Mouse (Mus musculus): ENCODE measurements around the gene Ranbp10. TPM values are rescaled to one million over a fixed set of nuclear protein-coding genes. Genes with fewer than 3 reads are reported as not detected.
A peak's percentile ranks its signal among the peaks of the same experiment; 100 is the strongest.
"Not testable (repeated sequence)": the region's sequence is repeated elsewhere in the genome, so short reads cannot be mapped to it uniquely, and the experiment has no call there.

Gene Ranbp10
- polyA plus RNA-seq, 1 experiment, result 24.6 TPM

DNA sequence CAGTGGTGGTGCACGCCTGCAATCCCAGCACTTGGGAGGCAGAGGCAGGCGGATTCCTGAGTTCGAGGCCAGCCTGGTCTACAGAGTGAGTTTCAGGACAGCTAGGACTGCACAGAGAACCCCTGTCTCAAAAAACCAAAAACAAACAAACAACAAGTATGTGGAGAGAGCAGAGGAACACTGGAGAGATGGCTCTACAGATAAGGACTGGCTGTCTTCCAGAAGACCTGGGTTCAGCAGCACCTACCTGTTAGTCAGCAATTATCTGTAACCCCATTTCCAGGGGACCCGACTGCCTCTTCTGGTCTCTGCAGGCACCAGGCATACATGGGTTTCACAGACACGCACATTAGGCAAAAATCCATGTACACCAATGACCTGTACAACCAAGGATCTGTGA lies 12.1 kb upstream of the Ranbp10 start:
- TF ChIP-seq CTCF (IDR thresholded peaks at IDR 0.05; ENCODE audit: extremely low read depth, insufficient read depth, low read length) (no peak), POLR2A (IDR thresholded peaks at IDR 0.05; ENCODE audit: extremely low read depth, insufficient read depth, low read length) (no peak)
- Histone ChIP-seq H3K4me1 (ENCODE audit: control insufficient read depth, insufficient read depth, low read length) (no peaks in the 10 kb centered on the region), H3K27ac (ENCODE audit: insufficient read depth, low read length) (no peak overlapping the region), H3K4me3 (ENCODE audit: insufficient read depth, low read length) (no peak overlapping the region)

DNA sequence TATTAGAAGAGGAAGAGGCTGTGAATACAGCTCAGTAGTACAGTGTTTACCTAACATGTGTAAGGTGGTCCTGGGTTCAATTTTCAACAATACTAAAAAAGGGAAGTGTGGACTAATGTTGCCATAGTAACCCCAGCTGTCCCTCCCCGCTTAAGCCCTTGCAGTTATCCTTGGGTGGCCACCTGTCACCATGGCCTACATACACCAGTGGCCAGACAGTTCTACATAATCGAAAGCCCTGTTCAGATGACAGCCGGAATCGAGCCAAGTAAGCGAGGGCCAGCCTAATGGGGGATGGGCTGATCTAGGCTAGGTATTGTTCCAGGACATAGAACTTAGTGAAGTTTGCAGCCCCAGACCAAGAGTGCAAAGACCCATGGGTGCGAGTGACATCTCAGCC lies 9.8 kb upstream of the Ranbp10 start:
- TF ChIP-seq POLR2A (IDR thresholded peaks at IDR 0.05; ENCODE audit: extremely low read depth, insufficient read depth, low read length) (no peak), CTCF (IDR thresholded peaks at IDR 0.05; ENCODE audit: extremely low read depth, insufficient read depth, low read length) (no peak)
- Histone ChIP-seq H3K27ac (ENCODE audit: insufficient read depth, low read length) (no peak overlapping the region), H3K4me3 (ENCODE audit: insufficient read depth, low read length) (no peak overlapping the region), H3K4me1 (ENCODE audit: control insufficient read depth, insufficient read depth, low read length) (no peaks in the 10 kb centered on the region)

DNA sequence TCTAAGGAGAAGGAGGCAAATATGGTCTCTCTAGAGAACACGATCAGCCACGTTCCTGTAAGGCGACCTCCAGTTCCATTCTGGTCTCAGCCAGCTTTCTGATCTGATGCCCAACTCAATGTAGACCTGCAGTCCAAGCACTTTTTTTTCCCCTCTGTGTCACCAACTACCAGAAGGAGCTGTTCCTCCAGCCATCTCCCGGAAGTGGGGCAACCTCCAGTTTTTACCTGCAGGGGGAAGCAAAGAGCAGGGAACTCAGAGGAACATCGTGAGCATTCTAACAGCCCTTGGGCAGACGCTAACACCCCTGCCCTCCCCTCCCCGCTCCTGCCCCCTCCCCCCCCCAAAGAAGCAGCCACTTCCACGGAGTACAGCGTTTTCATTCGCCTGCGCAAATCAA lies 8.2 kb upstream of the Ranbp10 start:
- Histone ChIP-seq H3K27ac (ENCODE audit: insufficient read depth, low read length) (no peak overlapping the region), H3K4me3 (ENCODE audit: insufficient read depth, low read length) (no peak overlapping the region), H3K4me1 (ENCODE audit: control insufficient read depth, insufficient read depth, low read length) (no peaks in the 10 kb centered on the region)
- TF ChIP-seq CTCF (IDR thresholded peaks at IDR 0.05; ENCODE audit: extremely low read depth, insufficient read depth, low read length) (peak; percentile 57), POLR2A (IDR thresholded peaks at IDR 0.05; ENCODE audit: extremely low read depth, insufficient read depth, low read length) (no peak)

DNA sequence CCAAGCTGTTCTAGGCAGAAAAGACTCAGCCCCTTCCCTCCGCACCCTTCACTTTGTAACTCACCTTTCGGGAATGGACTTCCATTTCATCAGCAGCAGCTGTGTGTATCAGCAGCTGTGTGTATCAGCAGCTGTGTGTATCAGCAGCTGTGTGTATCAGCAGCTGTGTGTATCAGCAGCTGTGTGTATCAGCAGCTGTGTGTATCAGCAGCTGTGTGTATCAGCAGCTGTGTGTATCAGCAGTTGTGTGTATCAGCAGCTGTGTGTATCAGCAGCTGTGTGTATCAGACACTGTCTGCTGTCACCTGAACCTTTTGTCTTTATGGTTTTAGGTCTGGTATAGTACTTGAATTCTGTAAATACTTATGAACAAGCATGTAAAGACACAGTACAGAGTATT lies 6.6 kb upstream of the Ranbp10 start:
- not testable (repeated sequence) for H3K27ac ChIP-seq (ENCODE audit: insufficient read depth, low read length); H3K4me3 ChIP-seq (ENCODE audit: insufficient read depth, low read length); H3K4me1 ChIP-seq (ENCODE audit: control insufficient read depth, insufficient read depth, low read length)

DNA sequence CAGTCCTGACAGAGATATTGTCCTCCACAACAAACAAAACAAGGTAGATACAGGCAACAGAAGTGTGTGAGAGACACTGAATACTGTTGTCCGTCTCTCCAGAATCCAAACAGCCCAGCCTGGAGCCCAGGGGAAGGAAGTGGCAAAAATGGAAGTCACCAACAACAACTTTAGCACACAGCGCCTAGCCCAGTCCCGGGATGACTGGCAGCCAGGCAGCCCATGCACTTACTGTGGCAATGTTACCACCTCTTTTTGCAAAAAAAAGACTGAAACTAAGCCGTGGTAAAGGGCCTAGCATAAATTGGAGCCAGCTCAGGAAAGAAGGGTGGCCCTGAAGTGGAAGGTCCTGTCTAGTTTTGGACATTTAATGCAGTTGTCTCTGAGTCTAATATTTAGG lies 771 bp downstream of the Ranbp10 start:
- no peak overlapping the region for H3K27ac ChIP-seq (ENCODE audit: insufficient read depth, low read length)
- TF ChIP-seq POLR2A (IDR thresholded peaks at IDR 0.05; ENCODE audit: extremely low read depth, insufficient read depth, low read length) (no peak), CTCF (IDR thresholded peaks at IDR 0.05; ENCODE audit: extremely low read depth, insufficient read depth, low read length) (no peak)
- peaks cover 5% of the 10 kb centered on the region for H3K4me1 ChIP-seq (ENCODE audit: control insufficient read depth, insufficient read depth, low read length)
- peak overlapping the region; percentile 96 for H3K4me3 ChIP-seq (ENCODE audit: insufficient read depth, low read length)

DNA sequence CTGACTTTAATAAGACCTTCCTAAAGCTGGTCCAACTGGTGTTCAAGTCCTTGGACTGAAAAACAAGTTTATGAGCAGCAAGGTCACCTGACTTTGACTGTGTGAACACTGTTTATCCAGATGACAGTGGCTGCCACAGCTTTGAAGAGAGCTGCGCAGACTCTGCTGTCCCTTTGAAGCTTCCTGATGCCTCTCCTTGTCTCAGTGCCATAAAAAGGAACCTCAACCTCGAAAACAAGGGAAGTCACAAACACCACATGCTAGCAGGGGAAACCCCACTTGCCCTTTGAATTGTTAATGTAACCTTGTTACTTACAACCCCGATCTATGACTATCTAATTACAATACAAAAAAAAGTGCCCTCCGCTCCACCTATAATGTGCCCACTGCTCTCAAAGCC lies 1.6 kb downstream of the Ranbp10 start:
- H3K4me1 ChIP-seq (ENCODE audit: control insufficient read depth, insufficient read depth, low read length), result peaks cover 8% of the 10 kb centered on the region
- peak overlapping the region; percentile 96; the same call in 1 of the 2 replicates for H3K4me3 ChIP-seq (ENCODE audit: insufficient read depth, low read length)
- no peak overlapping the region for H3K27ac ChIP-seq (ENCODE audit: insufficient read depth, low read length)
- TF ChIP-seq POLR2A (IDR thresholded peaks at IDR 0.05; ENCODE audit: extremely low read depth, insufficient read depth, low read length) (no peak), CTCF (IDR thresholded peaks at IDR 0.05; ENCODE audit: extremely low read depth, insufficient read depth, low read length) (no peak)

DNA sequence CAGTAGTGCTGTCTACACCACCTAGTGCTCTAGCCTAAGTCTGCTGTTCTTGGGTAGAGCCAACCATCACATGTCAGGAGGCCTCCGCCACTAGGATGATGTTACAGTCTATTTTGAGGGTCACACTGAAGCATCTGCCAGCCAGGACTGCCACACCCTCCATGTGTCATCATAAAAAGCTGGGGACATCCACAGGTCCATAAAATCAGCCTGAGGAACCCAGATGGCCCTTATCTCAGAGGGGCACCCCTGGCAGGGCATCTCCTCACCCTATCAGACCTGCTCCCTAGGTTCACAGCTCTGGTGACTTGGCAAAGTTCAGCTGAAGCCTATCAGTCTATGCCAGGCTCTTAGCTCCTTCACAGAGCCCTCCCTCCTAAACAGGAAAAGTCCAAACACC lies 6.2 kb downstream of the Ranbp10 start:
- no peak overlapping the region for H3K4me3 ChIP-seq (ENCODE audit: insufficient read depth, low read length)
- TF ChIP-seq POLR2A (IDR thresholded peaks at IDR 0.05; ENCODE audit: extremely low read depth, insufficient read depth, low read length), result no peak
- TF ChIP-seq CTCF (IDR thresholded peaks at IDR 0.05; ENCODE audit: extremely low read depth, insufficient read depth, low read length), result no peak

DNA sequence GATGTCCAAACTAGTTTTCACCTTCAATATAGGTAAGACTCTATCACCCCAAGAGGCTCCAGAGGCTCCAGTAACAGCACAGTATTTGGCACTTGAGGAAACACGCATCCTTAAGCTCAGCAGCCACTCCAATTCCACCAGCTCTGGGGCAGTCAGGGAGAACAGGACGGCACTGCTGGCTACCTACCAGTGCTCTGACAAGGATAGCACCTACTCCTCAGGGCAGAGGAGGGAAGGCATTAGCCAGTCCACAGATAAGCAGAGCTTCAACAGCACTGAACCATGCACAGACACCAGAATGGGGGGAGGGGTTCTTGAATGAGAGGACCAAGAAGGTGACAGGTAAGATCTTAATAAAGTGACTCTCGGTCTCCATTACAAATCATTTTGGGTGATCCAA lies 7.5 kb downstream of the Ranbp10 start:
- no peak overlapping the region for H3K27ac ChIP-seq (ENCODE audit: insufficient read depth, low read length)
- H3K4me1 ChIP-seq (ENCODE audit: control insufficient read depth, insufficient read depth, low read length), result peaks cover 3% of the 10 kb centered on the region; the same call in 1 of the 2 replicates
- no peak overlapping the region for H3K4me3 ChIP-seq (ENCODE audit: insufficient read depth, low read length)
- TF ChIP-seq CTCF (IDR thresholded peaks at IDR 0.05; ENCODE audit: extremely low read depth, insufficient read depth, low read length) (no peak), POLR2A (IDR thresholded peaks at IDR 0.05; ENCODE audit: extremely low read depth, insufficient read depth, low read length) (no peak)

More for the DNA sequence above, 6.2 kb downstream of the Ranbp10 start:
- Histone ChIP-seq H3K27ac (ENCODE audit: insufficient read depth, low read length) (no peak overlapping the region), H3K4me1 (ENCODE audit: control insufficient read depth, insufficient read depth, low read length) (peaks cover 5% of the 10 kb centered on the region)

DNA sequence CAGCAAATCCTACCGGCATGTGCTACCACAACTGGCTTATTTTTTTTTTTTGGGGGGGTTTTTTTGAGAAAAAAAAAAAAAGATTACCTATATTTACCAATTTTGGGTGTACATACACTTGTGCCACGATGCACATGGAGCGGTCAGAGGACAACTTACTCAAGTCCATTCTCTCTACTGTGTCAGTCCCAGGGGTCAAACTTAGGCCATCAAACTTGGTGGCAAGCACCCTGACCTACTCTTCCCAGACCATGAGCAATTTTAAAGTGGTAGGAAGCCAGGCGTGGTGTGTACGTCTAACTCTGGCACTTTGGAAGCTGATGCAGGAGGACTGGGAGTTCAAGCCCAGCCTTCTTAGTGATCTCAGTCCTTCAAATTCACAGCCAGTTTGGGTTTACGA lies 13.9 kb downstream of the Ranbp10 start:
- Histone ChIP-seq H3K4me3 (ENCODE audit: insufficient read depth, low read length) (no peak overlapping the region), H3K4me1 (ENCODE audit: control insufficient read depth, insufficient read depth, low read length) (peaks cover 13% of the 10 kb centered on the region), H3K27ac (ENCODE audit: insufficient read depth, low read length) (no peak overlapping the region)
- no peak for TF ChIP-seq CTCF (IDR thresholded peaks at IDR 0.05; ENCODE audit: extremely low read depth, insufficient read depth, low read length)
- TF ChIP-seq POLR2A (IDR thresholded peaks at IDR 0.05; ENCODE audit: extremely low read depth, insufficient read depth, low read length), result no peak

DNA sequence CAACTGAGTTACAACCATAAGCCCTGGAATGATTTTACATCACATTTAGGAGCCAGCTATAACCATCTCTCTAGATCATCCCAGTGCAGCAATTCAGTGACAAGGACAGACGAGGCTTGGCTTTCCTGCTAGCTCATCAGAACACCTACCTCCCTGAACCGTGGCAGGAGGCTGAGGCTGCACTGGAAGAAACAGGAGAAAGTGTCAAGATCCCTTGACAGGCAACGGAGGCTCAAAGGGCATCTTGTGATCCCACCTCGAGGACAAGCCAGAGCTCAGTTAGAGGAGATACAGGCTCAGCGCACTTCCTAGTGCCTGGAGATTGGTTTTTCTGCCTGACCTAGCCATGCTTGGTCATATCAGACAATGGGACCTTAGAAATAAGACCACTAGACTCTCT lies 14.6 kb downstream of the Ranbp10 start:
- peaks cover 16% of the 10 kb centered on the region for H3K4me1 ChIP-seq (ENCODE audit: control insufficient read depth, insufficient read depth, low read length)
- H3K27ac ChIP-seq (ENCODE audit: insufficient read depth, low read length), result no peak overlapping the region
- TF ChIP-seq CTCF (IDR thresholded peaks at IDR 0.05; ENCODE audit: extremely low read depth, insufficient read depth, low read length), result no peak
- no peak for TF ChIP-seq POLR2A (IDR thresholded peaks at IDR 0.05; ENCODE audit: extremely low read depth, insufficient read depth, low read length)
- no peak overlapping the region for H3K4me3 ChIP-seq (ENCODE audit: insufficient read depth, low read length)

DNA sequence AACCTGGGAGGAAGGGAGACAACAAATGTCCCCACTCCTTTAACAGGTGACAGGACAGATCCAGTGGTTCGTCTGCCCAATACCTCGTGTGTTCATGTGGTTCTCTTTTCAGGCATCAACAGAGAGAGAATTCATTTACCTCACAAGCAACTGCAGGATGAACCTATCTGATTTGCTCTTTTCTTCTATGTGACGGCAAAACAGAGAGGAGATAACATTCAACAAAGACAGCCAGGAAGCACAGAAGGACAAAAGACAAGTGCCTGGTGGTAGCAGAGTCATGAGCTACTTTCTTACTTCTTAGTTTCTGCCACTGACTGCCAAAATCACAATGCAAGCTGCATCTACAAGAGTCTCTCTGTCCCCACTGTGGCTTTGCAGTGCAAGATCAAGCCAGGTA lies 15.6 kb downstream of the Ranbp10 start:
- Histone ChIP-seq H3K27ac (ENCODE audit: insufficient read depth, low read length) (no peak overlapping the region), H3K4me1 (ENCODE audit: control insufficient read depth, insufficient read depth, low read length) (peaks cover 17% of the 10 kb centered on the region)
- no peak for TF ChIP-seq CTCF (IDR thresholded peaks at IDR 0.05; ENCODE audit: extremely low read depth, insufficient read depth, low read length)
- TF ChIP-seq POLR2A (IDR thresholded peaks at IDR 0.05; ENCODE audit: extremely low read depth, insufficient read depth, low read length), result no peak

More for the DNA sequence above, 15.6 kb downstream of the Ranbp10 start:
- H3K4me3 ChIP-seq (ENCODE audit: insufficient read depth, low read length), result no peak overlapping the region
